Mouse (Mus musculus) cerebellum, adult (tissue): ENCODE data around the gene Hspa12b.
A peak's percentile ranks its signal among the peaks of the same experiment; 100 is the strongest.
"Not testable (repeated sequence)": the region's sequence is repeated elsewhere in the genome, so short reads cannot be mapped to it uniquely, and the experiment has no call there.

Experiments
- ATAC-seq: cut with Nextera tagmentation; 2 replicates; pipeline ENCODE4 v1.9.2; 2017; ENCODE audit warnings: mild to moderate bottlenecking, moderate library complexity, mixed read lengths; ENCODE audit not compliant: insufficient number of reproducible peaks, low FRiP score, low TSS enrichment

Gene Hspa12b

DNA sequence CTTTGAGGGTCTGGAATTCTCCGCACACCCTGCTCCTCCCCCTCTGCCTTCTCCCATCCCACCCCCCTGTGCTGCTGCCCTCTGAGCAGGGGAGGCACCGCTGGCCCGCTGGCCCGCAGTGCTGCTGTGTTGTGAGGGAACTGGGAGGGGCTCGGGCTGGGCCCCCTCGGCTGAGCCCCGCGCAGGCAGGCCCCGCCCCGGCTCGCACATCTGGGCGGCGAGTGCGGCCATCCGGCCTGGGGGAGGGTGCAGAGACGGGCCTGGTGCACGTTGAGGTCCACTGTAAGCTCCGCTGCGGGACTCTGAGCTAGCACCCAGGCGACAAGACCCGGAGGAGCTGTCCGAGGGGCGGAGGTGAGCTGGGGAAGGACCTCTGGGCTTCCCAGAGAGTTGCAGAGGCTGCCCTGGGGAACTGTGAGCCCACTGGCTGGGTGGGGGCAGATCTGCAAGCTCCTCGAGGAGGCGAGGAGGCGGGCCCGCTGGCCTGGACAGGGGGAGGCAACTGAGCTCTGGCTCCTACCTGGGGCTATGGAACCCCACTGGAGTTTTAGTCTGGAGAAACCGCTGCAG, at the start of gene Hspa12b:
Gene Hspa12b (plus strand): TSS at position 120 of the 570 bp plus-strand sequence.
- ATAC-seq = no peak; the same call in 1 of the 2 replicates

DNA sequence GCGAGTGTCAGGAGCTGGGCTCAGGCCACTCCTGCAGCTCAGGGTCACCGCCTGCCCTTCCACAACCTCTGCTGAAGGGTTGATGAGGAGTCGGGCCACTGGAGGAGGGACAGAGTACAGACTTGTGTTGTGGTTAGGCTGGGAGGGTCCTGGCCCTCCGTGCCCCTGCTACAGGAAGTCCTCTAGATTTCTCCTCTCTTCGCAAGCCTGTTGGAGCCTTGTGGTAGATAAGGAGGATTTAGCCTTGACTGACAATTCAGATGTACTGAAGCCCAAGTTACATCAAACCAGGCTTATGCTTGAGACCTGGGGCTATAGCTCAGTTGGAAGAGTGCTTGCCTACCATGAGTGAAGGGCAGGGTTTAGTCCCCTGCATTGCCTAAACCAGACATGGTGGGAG, 46.6 kb upstream of the Hspa12b start:
- ATAC-seq = no peak

DNA sequence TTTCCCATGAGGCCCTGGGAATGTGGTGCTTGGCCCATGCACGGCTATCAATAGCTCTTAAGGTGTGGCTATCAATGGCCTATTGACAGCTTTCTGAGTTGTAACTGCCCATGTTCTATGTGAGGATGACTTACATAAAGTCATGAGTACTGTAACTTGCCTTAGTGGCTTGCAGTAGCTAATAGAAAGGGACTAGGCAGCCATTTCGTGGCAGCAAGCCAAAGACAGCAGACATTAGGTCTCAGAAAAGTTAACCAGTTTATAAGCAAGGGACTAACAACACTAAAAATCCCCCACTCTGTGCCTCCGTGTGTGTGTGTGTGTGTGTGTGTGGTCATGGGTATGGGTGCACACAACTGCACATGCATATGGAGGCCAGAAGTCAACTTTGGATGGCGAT, 42.9 kb upstream of the Hspa12b start:
- no peak for ATAC-seq

DNA sequence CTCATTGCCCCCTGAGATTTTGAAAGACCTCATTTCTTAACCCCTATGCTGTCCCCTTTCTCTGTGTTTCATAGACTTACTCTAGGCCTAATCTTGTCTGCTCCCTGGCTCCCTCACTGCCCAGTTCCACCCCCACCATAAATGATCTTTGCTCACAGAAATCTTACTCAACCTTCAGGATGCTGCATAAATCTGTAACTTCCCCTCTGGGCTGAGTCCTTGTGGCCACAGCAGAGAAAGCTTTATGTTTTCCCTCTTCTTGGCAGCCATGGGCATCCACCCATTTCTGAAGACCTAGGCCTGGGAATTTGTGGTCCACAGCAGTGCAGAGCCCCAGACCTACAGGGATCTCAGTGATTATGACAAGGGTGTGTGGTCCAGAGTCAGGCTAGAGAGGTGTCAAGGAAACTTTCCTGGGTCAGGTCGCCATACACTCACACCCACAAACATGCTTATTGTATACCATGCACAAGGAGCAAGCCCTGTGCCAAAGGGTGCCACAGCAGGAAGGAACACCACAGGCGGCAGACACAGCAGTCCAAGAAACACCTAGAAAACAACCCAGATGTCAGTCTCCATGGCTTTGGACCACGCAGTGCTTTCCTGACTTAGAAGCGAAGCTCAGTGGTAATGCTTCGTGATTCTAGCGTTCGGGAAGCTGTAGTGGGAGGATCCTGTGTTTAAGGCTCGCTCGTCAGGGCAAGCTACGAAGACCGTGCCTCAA, 40.3 kb upstream of the Hspa12b start, which contains the start of gene Siglec1:
Gene Siglec1 (minus strand): TSS at position 99 of the 724 bp plus-strand sequence.
- no peak for ATAC-seq

DNA sequence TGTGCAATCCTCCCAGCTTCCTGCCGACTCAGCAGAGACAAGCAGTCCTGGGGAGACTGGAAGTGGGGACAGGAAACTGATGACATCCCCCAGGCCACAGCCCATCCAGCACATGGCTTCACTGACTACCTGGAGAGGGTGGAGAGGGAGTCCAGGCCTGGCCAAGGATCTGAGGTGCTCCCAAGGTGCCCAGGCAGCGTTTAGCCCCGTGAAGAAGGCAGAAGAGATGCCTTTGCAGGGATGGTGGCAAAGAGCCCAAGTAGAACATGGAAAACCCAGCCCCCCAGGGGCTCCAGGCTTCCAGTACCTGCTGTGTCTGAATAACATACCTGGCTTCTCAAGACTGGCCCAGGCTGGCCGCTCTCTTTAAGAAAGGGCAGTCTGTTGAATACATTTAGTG, 38.5 kb upstream of the Hspa12b start:
- ATAC-seq = no peak

DNA sequence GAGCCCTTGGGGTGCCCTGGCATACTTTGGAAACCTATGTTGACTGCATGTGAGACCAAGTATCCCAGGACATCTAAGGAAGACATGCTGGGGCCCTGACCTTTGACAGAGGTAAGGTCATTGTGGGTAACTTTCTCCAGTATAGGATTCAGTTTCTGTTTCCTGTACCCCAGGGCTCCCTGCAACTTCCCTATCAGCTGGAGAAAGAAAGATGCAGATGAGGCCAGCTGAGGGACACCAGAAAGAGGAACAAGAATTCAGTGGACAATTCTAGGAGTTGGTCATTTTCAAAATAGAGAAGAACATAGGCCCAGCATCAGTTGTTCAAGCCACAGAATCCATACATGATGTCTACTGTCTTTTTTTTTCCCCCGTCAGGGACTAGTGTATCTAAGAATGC, 37.4 kb upstream of the Hspa12b start:
- no peak for ATAC-seq

DNA sequence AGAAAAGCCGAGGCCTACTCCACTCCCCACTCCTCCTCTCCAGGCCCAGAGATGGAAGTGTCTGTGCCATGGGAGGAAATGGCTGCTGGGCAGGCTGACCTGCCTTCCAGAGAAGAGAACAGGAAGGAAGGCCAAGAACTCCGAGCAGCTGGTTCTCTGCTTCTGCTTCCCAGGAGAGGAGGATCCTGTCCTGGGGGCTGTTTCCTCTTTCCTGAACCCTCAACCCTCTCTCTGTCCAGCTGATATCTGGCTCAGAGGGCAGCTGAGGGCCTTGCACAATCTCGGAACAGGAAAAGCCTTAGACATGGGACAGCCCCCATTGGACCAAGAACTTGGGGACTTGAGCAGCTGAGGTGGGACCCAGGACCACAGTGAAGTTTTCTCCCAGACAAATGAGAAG, 36.2 kb upstream of the Hspa12b start:
- ATAC-seq = no peak

DNA sequence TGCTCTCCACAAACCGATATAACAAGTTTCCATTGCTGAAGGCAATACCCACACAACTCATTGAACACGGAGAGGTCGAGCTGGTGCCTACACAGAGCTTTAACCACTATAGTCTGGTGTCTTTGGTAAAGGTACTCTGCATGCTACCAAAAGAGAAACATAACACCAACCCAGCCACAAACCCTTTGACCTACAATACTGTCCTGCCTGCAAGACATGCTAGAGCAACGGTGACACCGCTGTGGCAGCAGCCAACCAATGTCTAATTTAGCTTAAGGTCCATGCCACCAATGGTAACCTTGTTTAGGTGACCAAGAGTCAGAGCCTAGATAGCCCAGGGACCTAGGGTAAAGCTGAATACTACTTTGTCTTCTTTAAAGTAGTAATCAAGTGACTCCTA, 33.5 kb upstream of the Hspa12b start:
- ATAC-seq = no peak

DNA sequence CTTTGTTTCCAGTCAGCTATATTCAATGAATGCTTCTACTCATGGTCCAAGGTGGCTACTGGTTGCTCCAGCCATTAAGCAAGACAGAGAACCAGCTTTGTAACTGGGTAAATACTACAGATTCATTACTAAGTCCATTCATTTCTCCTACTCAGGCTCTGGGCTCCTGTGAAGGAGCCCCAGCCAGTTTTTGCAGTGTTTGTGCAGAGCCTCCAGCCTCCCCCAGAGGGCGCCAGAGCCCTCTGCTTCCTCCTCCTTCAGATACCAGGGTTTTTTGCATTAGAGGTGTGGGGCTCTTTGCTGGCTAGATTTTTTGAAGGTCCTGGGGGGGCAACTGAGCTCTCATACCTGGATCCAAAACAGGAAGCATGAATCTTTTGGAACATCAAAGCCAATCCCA, 32.3 kb upstream of the Hspa12b start:
- peak; percentile 64; the same call in 1 of the 2 replicates for ATAC-seq

DNA sequence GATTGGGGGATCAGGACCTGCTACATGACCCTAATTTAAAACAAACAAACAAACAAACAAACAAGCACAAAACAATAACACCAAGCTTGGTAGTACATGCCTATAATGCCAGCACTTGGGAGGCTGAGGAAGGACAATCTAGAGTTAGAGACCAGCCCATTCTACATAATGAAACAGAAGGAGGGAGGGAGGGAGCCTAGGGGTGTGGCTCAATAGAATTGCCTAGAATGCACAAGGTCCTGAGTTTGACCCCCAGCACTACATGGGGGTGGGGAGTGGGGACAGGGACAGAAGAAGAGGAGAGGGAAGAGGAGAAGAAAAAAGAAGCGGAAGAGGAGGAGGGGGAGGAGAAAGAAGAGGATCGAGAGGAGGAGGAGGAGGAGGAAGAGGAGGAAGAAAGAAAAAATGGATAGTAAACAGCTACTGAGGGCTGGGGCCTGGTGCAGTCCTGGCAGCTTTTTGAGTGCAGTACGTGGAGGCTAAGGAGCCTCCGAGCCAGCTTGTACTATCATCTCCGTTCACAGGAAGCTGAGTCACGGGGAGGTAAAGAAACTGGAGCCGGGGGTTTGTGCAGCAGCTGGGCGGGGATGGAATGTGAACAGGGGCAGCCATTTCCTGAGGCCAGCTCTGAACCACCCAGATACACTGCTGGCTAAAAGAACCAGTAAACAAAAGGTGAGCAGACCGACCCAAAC, 30.8 kb upstream of the Hspa12b start:
- no peak for ATAC-seq

DNA sequence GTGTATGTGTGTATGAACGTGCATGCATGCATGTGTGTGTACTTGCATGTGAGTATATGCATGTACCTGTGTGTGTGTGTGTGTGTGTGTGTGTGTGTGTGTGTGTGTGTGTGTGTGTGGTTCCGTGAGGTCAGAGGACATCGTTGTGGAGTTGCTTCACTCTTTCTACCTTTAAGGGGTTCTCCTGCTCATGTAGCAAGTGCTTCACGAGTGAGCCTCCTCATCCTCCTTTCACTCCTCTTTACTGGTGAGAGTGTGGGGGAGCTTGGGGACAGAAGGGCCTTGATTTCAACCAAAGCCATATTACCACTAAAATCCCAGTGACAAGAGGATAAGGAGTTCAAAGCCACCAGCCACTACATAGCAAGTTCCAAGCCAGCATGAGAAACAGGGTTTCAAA, 30.0 kb upstream of the Hspa12b start:
- ATAC-seq = no peak

DNA sequence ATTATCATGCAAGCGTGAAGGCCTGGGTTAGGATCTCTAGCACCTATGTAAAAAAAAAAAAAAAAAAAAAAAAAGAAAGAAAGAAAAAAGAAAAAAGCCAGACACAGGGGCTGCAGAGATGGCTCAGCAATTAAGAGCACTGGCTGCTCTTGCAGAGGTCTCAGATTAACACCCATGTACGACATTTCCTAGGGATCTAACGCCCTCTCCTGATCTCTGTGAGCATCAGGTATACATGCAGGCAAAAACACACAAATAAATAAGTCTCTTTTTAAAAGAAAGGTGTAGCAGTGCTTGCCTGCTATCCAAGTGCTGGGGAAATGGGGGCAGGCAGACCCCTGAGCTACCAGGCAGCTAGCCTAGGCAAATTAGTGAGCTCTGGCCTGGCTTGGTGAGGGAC, 25.6 kb upstream of the Hspa12b start:
- ATAC-seq = no peak

DNA sequence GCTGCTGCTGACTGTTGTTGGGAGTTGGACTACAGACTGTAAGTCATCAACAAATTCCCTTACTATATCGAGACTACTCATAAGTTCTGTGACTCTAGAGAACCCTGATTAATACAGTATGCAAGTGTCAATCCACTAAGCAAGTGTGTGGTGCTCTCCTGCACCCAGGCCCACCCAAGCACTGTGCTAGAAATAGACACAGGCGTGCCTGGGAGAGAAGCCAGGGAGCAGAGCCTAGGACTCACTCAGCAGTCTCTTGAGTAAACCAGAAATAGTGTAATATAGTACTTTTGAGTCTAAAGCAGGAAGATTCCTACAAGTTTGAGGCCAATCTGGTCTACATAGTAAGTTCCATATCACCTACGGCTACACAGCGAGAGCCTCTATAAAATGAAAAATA, 23.1 kb upstream of the Hspa12b start:
- ATAC-seq = no peak

DNA sequence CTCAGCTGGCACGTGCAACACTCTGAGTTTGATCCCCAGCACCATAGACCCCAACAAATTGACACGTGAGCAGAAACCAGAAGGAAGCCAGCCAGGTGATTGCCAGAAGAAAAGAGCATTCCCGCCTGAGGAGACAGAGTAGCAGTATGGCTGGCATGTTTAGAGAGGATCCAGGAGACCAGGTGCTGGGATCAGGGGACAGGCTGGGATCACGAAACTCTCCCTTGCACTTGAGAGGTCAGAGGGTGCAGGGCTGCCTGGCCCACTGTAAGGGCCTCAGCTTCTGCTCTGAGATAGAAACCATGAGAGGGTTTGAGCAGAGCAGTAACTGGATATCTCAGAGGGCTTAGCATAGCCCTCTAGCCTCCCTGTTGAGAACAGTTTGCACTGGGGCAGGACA, 22.0 kb upstream of the Hspa12b start:
- not testable (repeated sequence) for ATAC-seq

DNA sequence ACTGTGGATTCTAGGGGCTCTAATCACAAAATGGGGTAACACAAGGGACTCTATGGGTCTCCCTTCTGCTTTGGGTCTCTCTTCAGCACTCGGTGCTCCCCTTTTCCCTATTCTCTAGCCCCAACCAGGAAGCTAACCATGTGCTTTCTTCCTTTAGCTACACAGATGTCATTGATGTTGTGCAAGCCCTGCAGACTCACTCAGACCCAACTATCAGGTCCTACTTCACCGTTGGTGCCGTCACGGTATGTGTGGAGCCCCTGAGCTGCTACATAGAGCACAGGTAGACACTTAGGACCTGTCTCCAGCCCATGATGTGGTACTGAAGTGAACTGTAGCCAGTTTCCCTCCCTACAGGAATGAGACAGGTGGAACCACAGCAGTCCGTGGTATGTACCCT, 21.1 kb upstream of the Hspa12b start:
- ATAC-seq = no peak

DNA sequence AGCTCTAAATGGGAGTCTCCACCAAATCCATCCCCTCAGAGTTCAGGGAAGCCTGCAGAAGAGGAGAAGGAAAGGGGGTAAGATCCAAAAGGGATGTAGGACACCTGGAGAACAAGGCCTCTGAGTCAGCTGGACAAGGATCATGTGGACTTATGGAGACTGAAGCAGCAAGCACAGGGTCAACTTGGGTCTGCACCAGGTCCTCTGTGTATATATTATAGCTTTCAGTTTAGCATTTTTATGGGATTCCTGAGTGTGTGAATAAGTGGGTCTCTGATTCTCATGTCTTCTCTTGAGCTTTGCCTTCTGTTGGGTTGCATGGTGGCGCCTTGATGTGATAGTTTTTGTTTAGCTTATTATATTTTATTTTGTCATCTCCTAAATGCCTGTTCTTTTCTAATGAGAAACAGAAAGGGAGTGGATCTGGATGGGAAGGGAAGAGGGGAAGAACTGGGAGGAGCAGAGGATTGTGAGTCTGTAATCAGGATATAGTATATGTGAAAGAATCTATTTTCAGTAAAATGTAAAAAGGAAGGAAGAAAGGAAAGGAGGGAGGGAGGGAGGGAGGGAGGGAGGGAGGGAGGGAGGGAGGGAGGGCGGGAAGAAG, 8.0 kb upstream of the Hspa12b start:
- ATAC-seq = no peak

DNA sequence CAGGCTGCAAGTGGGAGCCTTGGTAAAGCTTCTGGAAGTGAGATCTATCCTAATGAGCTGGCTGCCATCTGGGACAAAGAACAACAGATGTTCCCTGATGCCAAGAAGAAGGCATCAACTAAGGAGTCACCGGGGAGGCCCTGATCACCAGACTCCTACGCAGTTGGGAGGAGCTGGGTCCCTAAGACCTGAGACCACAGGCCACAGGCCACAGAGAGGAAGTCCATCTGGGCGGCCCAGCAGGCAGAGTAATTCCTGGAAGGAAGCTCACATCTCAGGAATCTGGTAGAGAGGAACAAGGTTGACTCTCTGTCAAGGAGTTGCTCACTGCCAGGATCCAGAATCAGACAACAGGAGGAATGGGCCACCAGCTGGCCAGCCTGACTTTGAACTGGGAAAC, 2.9 kb upstream of the Hspa12b start:
- ATAC-seq = no peak

DNA sequence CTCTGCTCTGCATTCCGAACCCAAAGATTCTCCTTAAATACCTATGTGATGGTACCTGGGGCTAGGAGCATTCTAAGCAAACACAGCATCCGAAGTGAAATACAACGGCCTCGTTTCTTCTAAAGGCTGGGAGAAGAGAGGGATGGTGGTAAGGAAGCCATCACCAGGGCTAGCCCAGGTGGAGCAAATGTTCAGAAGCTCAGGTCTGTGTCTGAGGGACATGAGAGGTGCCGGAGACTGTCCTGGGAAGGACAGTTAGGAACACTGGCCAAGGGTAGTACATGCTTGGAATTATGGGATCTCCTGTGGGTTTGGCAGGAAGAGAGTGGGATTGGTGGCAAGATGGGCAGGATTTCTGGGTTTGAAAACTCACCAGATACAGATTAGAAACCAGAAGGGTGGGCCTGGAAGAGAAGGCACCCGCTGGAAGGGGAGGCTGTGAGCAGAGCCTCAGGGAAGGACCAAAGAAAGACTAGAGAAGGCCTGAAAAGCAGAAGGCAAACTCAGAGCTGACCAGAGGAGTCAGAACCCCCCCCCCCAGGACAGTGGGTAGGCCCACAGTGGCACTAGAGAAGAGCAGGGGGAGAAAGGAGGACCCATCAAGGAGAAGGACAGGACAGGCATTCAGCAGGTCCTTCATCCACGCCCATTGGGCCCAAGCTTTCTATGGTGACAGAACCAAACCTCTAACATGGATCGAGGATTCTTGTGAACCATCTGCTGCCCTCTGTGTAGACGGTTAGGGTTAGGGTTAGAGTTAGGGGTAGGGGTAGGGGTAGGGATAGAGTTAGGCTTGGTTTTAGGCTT, 1.7 kb upstream of the Hspa12b start:
- no peak for ATAC-seq

DNA sequence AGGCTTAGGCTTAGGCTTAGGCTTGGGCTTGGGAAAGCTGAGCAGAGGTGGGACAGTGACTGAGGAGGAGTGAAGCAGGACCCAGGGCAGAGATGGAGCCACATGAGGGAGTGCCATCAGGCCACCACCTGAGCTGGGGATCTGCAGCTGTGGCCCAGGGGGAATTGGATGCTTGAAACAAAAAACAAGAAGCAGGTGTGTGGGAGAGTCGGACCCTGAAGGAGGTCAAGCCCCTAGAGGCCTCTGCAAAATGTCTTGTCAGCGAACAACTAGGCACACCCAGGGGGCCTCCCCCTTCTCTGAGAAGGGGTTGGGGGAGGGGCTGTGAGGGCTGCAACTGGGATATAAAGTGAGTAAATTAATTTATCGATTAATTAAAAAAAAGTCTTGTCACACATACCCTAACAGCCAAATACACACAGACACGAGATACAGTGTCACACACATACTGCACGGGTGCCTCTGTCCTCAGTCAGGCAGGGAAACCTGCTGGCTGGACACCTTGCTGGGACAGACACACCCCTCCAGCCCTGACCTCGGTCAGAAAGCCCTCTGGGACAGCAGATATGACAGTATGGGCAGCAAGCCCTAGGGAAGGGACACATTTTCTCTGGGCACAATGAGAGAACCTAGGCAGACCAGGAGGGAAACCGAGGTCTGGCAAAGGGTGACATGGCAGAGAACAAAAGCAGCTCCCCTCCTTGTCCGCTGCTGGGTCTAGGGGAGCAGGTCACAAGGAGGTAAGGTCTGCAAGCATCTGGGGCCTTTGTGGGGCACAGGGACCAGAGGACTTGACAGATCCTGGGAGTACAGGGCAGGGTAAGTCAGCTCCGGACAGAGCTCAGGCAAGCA, 890 bp upstream of the Hspa12b start:
- no peak for ATAC-seq

DNA sequence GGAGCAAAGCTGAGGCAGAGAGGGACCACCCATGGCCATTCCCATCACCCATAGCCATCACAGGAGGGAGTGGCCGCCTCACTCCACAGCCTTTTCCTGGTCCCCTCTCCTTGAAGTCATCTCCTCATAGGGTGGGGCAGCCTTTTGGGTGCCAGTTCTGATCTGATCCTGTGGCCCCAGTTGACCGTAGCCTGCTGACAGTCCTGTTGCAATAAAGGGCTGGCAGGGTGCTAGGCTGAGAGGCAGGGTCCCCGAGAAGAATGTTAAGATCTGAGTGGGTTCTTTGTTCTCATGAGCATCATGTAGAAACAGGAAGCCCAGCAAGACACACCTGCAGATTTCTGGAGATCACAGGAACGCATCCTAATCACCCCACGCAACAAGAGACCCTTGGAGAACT, 1.1 kb downstream of the Hspa12b start:
- no peak for ATAC-seq
